Mouse (Mus musculus) heart, postnatal 36 days (tissue): ENCODE measurements at regions not wholly inside any gene's neighbourhood (a gene's known extent, or its start where the extent isn't known, plus 50 kb on each side); places are given as distances from the start of the nearest gene placed in this dataset.

Experiments used
- DNase-seq, 2 experiments: peaks; one replicate each; pipeline ENCODE4 v3.0.0; 2021 to 2022
- intact Hi-C: fragments of 180-260 bp; cut with DNase I; formaldehyde crosslinking; loops from one replicate; pipeline ENCODE4 v1.15.1; 2025

GRCm38 (mm10) chr8:113916649-113917048 lies 68.1 kb upstream of the Adamts18 start:
- DNase-seq = no peak
- intact Hi-C loops = no loop called here

- intact Hi-C loops = no loop called here
- no peak for DNase-seq
Measured at GRCm38 (mm10) chr8:113917197-113917596, 68.7 kb upstream of the Adamts18 start.

GRCm38 (mm10) chr8:113920306-113920705 lies 71.8 kb upstream of the Adamts18 start:
- no peak for DNase-seq
- intact Hi-C loops = no loop called here

- DNase-seq = no peak
- intact Hi-C loops = no loop called here
Measured at GRCm38 (mm10) chr8:113923381-113923780, 74.8 kb upstream of the Adamts18 start.

- DNase-seq = no peak
Measured at GRCm38 (mm10) chr8:113953721-113954120, 105.2 kb upstream of the Adamts18 start.

GRCm38 (mm10) chr8:113956439-113957043 lies 108.0 kb upstream of the Adamts18 start:
- intact Hi-C loops = no loop called here
- no peak for DNase-seq

More at GRCm38 (mm10) chr8:113953721-113954120, 105.2 kb upstream of the Adamts18 start:
- intact Hi-C loops = no loop called here

- intact Hi-C loops = no loop called here
- no peak for DNase-seq
Measured at GRCm38 (mm10) chr8:113957821-113958220, 109.3 kb upstream of the Adamts18 start.

- intact Hi-C loops = no loop called here
- DNase-seq = no peak
Measured at GRCm38 (mm10) chr8:113975810-113976209, 127.3 kb upstream of the Adamts18 start.

GRCm38 (mm10) chr8:113976626-113977025 lies 128.1 kb upstream of the Adamts18 start:
- intact Hi-C loops = no loop called here
- DNase-seq = no peak

GRCm38 (mm10) chr8:113977072-113977471 lies 128.5 kb upstream of the Adamts18 start:
- intact Hi-C loops = no loop called here
- no peak for DNase-seq

GRCm38 (mm10) chr8:113978946-113979345 lies 130.4 kb upstream of the Adamts18 start:
- intact Hi-C loops = no loop called here
- DNase-seq = no peak

GRCm38 (mm10) chr8:113979837-113980236 lies 131.3 kb upstream of the Adamts18 start:
- DNase-seq = no peak
- intact Hi-C loops = loop anchor here (5.0 kb wide), 1 partner anchor 82 kb away; no protein-coding TSS in a partner anchor

- DNase-seq = no peak
- intact Hi-C loops = loop anchor here (5.0 kb wide), 1 partner anchor 81 kb away; no protein-coding TSS in a partner anchor
Measured at GRCm38 (mm10) chr8:113981339-113981738, 132.8 kb upstream of the Adamts18 start.

GRCm38 (mm10) chr8:113984845-113985244 lies 136.3 kb upstream of the Adamts18 start:
- intact Hi-C loops = loop anchor here (1.0 to 5.0 kb wide), 3 partner anchors 77 to 321 kb away; no protein-coding TSS in a partner anchor
- peak; percentile 53 to 71 for DNase-seq

- intact Hi-C loops = loop anchor here (1.0 kb wide), 2 partner anchors 134 to 321 kb away; no protein-coding TSS in a partner anchor
- peak; percentile 4 to 8 for DNase-seq
Measured at GRCm38 (mm10) chr8:113985471-113985870, 136.9 kb upstream of the Adamts18 start.

GRCm38 (mm10) chr8:113985948-113986347 lies 137.4 kb upstream of the Adamts18 start:
- DNase-seq = peak in 1 of 2 experiments; percentile 15
- intact Hi-C loops = loop anchor here (1.0 kb wide), 2 partner anchors 135 to 322 kb away; no protein-coding TSS in a partner anchor

GRCm38 (mm10) chr8:113990718-113991117 lies 142.2 kb upstream of the Adamts18 start:
- intact Hi-C loops = no loop called here
- no peak for DNase-seq

GRCm38 (mm10) chr8:113998881-113999280 lies 134.5 kb upstream of the Nudt7 start:
- intact Hi-C loops = no loop called here
- DNase-seq = no peak

- DNase-seq = no peak
- intact Hi-C loops = no loop called here
Measured at GRCm38 (mm10) chr8:114001674-114002073, 131.7 kb upstream of the Nudt7 start.

GRCm38 (mm10) chr8:114004436-114004835 lies 128.9 kb upstream of the Nudt7 start:
- no peak for DNase-seq
- intact Hi-C loops = no loop called here

- intact Hi-C loops = no loop called here
- no peak for DNase-seq
Measured at GRCm38 (mm10) chr8:114006587-114006986, 126.8 kb upstream of the Nudt7 start.

- no peak for DNase-seq
- intact Hi-C loops = no loop called here
Measured at GRCm38 (mm10) chr8:114007103-114007502, 126.3 kb upstream of the Nudt7 start.
